Mouse (Mus musculus) ES-E14 (cell line): ENCODE data around the gene I830077J02Rik.

Experiments used
- CHD2 ChIP-seq: IDR thresholded peaks from 2 replicates; pipeline ENCODE4 v1.6.1; 2014; ENCODE audit warnings: mild to moderate bottlenecking, low read depth, low read length, inconsistent platforms
- HCFC1 ChIP-seq: IDR thresholded peaks from 2 replicates; pipeline ENCODE4 v1.6.1; 2012; ENCODE audit warnings: low read length, inconsistent platforms, borderline replicate concordance; ENCODE audit not compliant: insufficient read depth
- ZC3H11A ChIP-seq: IDR thresholded peaks from 2 replicates; pipeline ENCODE4 v1.6.1; 2012; ENCODE audit warnings: low read depth, mild to moderate bottlenecking, inconsistent platforms, low read length, borderline replicate concordance

DNA sequence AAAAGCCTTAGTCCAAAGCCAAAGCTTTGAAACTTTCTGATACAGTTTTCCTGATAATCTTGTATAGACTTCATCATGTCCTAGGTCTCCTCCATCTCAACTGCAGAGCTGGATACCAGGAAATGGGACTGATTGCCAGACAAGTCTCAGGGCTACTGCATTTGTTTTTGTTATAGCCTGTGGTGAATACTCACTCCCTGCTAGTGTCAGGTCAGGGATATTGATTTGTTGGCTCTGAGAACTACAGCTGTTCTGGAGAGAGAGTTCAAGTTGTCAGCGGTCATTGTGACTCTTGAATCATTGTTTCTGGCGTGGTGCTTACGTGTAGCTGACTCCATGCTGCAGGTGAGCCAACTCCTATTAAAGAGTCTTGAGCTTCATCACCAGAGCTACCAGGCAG, 40.9 kb upstream of the I830077J02Rik start, which contains the start of gene Ovgp1:
- TF ChIP-seq HCFC1 (no peak), ZC3H11A (no peak), CHD2 (no peak)
